Mouse (Mus musculus) heart, postnatal 4 days (tissue): ENCODE data around the gene Sbno2. TPM values are rescaled to one million over a fixed set of nuclear protein-coding genes. Genes with fewer than 3 reads are reported as not detected.

Source experiments
- DNase-seq: peaks from one replicate; pipeline ENCODE4 v3.0.0; 2021
- total RNA-seq, 2 experiments: library from RNA; stranded (reverse); gene quantifications; 2 replicates each; pipeline ENCODE4 v1.2.3; 2021

Gene Sbno2
- total RNA-seq, 2 experiments from 2014 or later, result 19.0 to 19.4 TPM

DNA sequence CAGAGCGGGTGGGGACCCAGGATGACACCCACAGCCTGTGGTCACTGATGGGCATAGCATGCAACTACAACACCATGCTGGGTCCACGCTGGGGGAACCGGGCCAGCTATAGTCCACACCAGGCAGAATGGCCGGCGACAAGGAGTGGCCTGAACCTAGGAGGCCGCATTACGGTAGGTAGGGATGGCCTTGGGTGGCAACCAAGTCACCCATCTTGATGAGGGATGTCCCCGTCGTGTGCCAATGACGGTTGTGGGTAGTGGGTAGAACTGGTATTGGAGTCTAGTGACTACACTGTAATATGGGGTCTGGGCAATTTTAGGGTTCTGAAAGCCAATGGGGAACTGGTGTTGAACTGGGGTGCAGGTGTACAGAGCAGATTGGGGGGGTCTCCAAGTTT is 88.4 kb downstream of the Sbno2 start:
- no peak for DNase-seq

- no peak for DNase-seq
Measured at GRCm38 (mm10) chr10:80016511-80016910, 88.9 kb downstream of the Sbno2 start, which contains the start of gene Arhgap45. TSS of gene Arhgap45 (plus strand) at chr10:80016653.

DNA sequence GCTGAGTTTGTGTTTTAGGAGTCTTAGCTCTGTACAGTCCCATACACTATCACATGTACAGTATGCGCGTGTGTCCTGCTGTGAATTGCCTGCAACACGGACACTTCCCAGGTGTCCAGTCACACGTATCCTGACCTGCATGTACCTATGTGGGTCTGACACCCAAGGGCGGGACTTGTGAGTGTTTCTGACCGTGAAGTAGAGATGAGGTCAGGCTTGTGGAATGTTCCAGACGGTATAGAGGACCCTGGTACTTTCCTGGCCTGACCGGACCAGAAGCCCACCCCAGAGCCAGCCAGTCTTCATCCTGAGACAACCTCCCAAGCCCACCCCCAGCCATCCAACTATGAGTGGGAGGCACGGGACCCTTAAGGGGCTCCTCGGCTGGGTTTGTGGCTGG is 89.8 kb downstream of the Sbno2 start:
- DNase-seq, result no peak

DNA sequence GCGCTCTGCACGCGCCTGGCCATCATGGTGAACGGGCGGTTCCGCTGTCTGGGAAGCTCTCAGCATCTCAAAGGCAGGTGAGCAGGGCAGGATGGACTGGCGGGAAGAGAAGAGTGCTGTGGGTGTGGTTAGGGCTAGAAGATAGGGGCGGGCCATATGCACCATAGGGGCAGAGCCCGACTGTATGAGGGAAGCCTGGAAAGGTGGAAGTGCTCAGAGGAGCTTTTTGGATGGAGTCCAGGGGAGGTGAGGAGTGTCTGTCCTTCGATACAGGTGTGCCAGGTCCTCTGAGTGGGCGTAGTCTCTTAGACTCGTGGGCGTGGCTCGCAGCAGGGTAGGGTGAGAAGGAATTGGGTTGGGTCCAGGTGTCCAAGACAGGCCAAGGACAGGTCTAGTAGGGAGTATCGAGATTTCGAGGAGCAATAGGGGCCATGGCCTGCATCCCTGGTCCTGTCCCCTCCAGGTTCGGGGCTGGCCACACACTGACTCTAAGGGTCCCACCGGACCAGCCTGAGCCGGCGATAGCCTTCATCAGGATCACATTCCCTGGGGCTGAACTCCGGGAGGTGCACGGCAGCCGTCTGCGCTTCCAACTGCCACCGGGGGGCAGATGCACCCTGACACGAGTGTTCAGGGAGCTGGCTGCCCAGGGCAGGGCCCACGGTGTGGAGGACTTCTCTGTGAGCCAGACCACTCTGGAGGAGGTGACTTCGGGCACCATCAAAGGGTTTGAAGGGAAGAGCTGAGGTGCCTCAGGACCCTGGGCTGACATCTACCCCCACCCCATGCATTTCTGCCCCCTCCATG is 90.7 kb downstream of the Sbno2 start:
- no peak for DNase-seq

DNA sequence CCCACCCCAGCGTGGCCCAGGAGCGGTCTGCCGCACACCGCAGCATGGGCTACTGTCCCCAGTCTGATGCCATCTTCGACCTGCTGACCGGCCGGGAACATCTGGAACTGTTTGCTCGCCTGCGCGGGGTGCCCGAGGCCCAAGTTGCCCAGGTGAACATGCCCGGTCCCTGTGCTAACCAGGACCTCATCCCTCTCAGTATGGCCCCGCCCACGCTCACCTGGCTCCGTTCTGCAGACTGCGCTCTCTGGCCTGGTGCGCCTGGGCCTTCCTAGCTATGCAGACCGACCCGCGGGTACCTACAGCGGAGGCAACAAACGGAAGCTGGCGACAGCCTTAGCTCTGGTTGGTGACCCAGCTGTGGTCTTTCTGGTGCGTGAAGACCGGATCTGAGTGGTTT is 91.8 kb downstream of the Sbno2 start:
- no peak for DNase-seq

GRCm38 (mm10) chr10:80011740-80012139 is 93.6 kb downstream of the Sbno2 start:
- no peak for DNase-seq

Other genes starting within 250 kb of the Sbno2 start
- gene Prtn3, start 231.1 kb downstream of the Sbno2 start, total RNA-seq, result not detected
- gene Plppr3, start 230.9 kb downstream of the Sbno2 start, total RNA-seq, result 1 to 10 TPM; 2.5 to 2.9 TPM
- gene Elane, start 219.3 kb downstream of the Sbno2 start, total RNA-seq, result not detected
- gene Cfd, start 214.7 kb downstream of the Sbno2 start, total RNA-seq, result under 1 TPM in 1 of 2 experiments, not detected in 1; 0.38 TPM
- 10 to 100 TPM; 67.1 to 68.2 TPM for gene Med16, start 196.6 kb downstream of the Sbno2 start, total RNA-seq
- gene Gm26602, start 194.7 kb downstream of the Sbno2 start, total RNA-seq, result not detected
- under 1 TPM; 0.25 to 0.33 TPM for gene Kiss1r, start 188.6 kb downstream of the Sbno2 start, total RNA-seq
- gene R3hdm4, start 184.4 kb downstream of the Sbno2 start, total RNA-seq, result 100 to 1,000 TPM in 1 of 2 experiments, 10 to 100 TPM in 1; 91.0 to 100 TPM
- 1 to 10 TPM; 4.2 to 4.3 TPM for gene Arid3a, start 178.5 kb downstream of the Sbno2 start, total RNA-seq
- 10 to 100 TPM; 25.5 to 28.5 TPM for gene Wdr18, start 145.4 kb downstream of the Sbno2 start, total RNA-seq
- under 1 TPM in 1 of 2 experiments, not detected in 1; 0.21 TPM for gene Grin3b, start 134.9 kb downstream of the Sbno2 start, total RNA-seq
- gene Tmem259, start 121.2 kb downstream of the Sbno2 start, total RNA-seq, result 100 to 1,000 TPM; 117 to 120 TPM
- 100 to 1,000 TPM; 109 to 113 TPM for gene Cnn2, start 117.0 kb downstream of the Sbno2 start, total RNA-seq
- gene Abca7, start 109.1 kb downstream of the Sbno2 start, total RNA-seq, result 1 to 10 TPM; 6.9 to 8.1 TPM
- 1 to 10 TPM; 4.0 to 4.1 TPM for gene Arhgap45, start 88.9 kb downstream of the Sbno2 start, total RNA-seq
- gene Polr2e, start 65.8 kb downstream of the Sbno2 start, total RNA-seq, result 10 to 100 TPM; 66.6 to 70.7 TPM
- 100 to 1,000 TPM; 450 to 489 TPM for gene Gpx4, start 58.4 kb downstream of the Sbno2 start, total RNA-seq
- gene Stk11, start 10.2 kb upstream of the Sbno2 start, total RNA-seq, result 10 to 100 TPM; 98.7 to 99.9 TPM
- gene Atp5d, start 33.1 kb upstream of the Sbno2 start, total RNA-seq, result 1,000 to 10,000 TPM in 1 of 2 experiments, 100 to 1,000 TPM in 1; 966 to 1,003 TPM
- 1 to 10 TPM; 3.7 to 5.1 TPM for gene Cbarp, start 35.3 kb upstream of the Sbno2 start, total RNA-seq
- gene Midn, start 42.7 kb upstream of the Sbno2 start, total RNA-seq, result 100 to 1,000 TPM; 145 to 163 TPM
- gene Cirbp, start 60.4 kb upstream of the Sbno2 start, total RNA-seq, result 100 to 1,000 TPM; 163 to 193 TPM
- 1 to 10 TPM; 1.9 to 4.9 TPM for gene 1600002K03Rik, start 67.4 kb upstream of the Sbno2 start, total RNA-seq
- gene Efna2, start 73.9 kb upstream of the Sbno2 start, total RNA-seq, result 1 to 10 TPM; 2.8 to 2.9 TPM
- 10 to 100 TPM; 22.8 to 26.7 TPM for gene Mum1, start 120.9 kb upstream of the Sbno2 start, total RNA-seq
- 100 to 1,000 TPM; 480 to 520 TPM for gene Ndufs7, start 143.6 kb upstream of the Sbno2 start, total RNA-seq
- 10 to 100 TPM; 18.5 to 23.4 TPM for gene Gamt, start 155.4 kb upstream of the Sbno2 start, total RNA-seq
- 100 to 1,000 TPM; 131 to 140 TPM for gene Dazap1, start 155.9 kb upstream of the Sbno2 start, total RNA-seq
- gene Rps15, start 186.9 kb upstream of the Sbno2 start, total RNA-seq, result 1,000 to 10,000 TPM in 1 of 2 experiments, 100 to 1,000 TPM in 1; 949 to 1,003 TPM
- 1 to 10 TPM; 6.0 to 6.2 TPM for gene Apc2, start 190.4 kb upstream of the Sbno2 start, total RNA-seq
- 10 to 100 TPM; 16.9 TPM for gene 2310011J03Rik, start 215.0 kb upstream of the Sbno2 start, total RNA-seq
- gene Pcsk4, start 223.9 kb upstream of the Sbno2 start, total RNA-seq, result 1 to 10 TPM; 1.3 to 2.0 TPM
- gene Reep6, start 224.4 kb upstream of the Sbno2 start, total RNA-seq, result 1 to 10 TPM; 1.6 to 1.8 TPM
- 10 to 100 TPM; 32.8 to 34.2 TPM for gene Adamtsl5, start 242.8 kb upstream of the Sbno2 start, total RNA-seq